Mouse (Mus musculus) left cerebral cortex, adult 18-20 months (tissue): ENCODE measurements around the gene Nebl. TPM values are rescaled to one million over a fixed set of nuclear protein-coding genes. Genes with fewer than 3 reads are reported as not detected.

Experiments used
- DNase-seq, 2 experiments: peaks; one replicate each; pipeline ENCODE4 v3.0.0; 2021 to 2022; ENCODE audit warnings: low spot score in 2 of 2, mixed read lengths in 1 of 2
- total RNA-seq, 2 experiments: library from RNA; stranded (reverse); gene quantifications; 2 replicates each; pipeline ENCODE4 v1.2.3; 2021

Gene Nebl
- total RNA-seq, 2 experiments from 2014 or later = 79.4 to 79.9 TPM

DNA sequence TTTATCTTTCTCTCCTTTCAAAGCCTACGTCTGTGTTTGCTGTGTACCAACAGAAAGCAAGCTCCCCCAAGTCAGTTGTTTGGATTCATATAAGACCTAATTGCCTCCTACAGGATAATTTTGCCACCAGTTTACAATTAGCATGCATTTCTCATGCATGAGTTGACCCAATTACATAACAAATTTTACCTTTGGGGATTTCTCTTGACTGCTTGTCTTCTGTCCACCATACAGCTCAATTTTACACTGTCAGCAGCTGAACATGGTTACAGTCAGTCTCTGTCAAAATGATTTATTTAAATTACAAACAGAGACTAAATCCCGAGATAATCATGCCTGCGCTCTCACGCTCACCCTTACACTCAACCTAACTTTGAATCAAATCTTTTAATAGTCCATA lies 206.1 kb downstream of the Nebl start:
- DNase-seq = no peak

DNA sequence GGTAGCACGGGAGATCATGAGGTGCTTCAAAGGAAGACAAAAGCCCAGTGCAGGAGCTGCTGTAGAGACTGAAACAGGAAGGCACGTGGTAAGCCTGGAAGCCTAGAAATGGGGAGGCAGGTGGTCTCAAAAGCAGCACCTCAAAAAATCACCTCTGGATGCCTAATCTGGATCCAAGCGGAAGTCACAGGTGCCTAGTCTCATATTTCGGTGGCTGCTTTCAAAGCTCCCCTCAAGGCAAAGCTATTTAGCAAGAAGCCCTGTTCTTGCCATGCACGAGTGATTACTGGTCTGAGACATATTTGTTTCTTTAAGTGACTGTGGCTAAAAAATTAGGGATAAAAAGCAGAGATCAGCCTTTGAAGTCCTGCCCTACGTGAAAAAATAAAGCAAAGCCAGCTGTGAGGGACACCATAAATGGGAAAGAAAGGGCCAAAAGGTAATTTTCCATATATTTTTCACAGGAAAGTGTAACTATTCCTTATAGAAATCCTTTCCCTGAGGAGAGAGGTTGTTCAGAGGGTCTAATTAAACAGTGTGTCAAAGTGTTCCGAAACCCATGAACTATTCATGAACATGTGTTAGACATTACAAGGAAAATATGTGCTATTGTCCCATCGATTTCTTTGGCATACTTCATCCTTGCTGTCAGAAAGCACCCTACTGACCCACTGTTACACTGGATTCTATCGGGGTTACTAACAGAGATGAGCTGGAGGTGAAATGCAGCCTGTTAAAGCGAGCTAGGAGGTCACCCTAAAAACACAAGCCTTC lies 206.9 kb downstream of the Nebl start:
- no peak for DNase-seq

DNA sequence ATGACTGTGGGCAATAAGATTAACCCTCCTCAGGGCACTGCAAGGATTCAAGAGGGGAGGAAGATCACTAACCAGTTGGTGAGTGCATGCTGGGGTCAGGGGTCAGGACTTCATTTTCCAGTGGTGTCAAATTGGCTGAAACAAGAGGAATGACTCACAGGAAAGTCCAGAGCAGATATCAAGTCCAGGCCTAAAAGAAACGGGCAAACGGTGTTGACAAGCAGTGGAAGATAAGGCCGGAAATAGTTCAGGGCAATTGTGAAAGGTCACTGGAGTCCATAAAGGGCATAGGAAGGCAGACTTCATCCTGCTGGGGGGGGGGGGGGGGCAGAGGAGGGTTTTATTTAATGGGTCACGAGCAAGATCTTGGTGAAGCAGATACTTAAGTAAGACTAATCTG lies 207.5 kb downstream of the Nebl start:
- no peak for DNase-seq

DNA sequence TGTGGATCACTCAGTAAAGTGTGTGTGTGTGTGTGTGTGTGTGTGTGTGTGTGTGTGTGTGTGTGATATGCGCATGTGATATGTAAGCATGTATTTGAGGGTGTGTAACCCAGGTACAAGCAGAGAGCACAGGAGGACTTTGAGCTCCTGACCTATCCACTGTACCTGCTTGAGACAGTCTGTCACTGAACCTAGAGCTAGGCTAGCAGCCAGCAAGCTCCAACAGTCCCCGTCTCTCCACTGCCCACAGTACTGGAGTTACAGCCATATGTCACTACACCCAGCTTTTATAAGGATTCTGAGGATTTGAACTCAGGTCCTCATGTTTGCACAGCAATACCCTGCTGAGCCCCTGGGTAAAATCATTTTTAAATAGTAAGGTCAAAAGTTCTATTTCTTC lies 215.6 kb downstream of the Nebl start:
- DNase-seq = no peak

DNA sequence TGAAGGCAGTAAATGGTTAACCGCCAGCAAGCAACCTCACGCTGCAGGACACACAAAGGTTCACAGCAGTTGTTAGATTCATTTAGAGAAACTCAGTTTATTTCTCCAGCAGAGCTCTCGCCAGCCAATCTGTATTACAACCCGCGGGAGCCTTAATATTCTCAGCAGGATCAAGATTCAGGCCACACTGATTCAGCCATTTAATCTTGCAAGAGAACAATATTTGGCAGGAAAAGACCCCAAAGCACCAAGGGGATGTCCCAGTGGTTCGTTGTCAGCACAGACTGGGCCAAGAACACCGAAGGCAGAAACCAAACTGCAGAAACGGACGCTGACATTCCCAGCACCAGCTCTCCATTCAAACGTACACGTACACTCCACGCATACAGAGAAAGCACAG lies 216.5 kb downstream of the Nebl start:
- no peak for DNase-seq

DNA sequence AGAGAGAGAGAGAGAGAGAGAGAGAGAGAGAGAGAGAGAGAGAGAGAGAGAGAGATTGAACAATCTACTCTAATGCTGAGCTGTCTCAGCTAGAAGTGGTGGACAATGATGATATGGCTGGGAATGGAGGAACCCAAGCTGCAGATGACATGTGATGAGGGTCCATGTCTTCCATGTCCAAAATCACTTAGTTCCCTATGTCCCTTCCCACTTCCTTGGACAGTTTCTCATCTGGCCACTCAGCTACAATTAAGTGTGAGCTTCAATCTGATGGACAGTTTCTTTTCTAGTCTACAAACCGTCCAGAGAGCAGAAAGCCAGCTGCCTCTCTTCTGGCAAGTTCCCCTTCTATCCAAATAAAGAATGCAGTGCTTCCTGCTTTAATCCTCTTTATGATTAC lies 221.3 kb downstream of the Nebl start:
- no peak for DNase-seq

DNA sequence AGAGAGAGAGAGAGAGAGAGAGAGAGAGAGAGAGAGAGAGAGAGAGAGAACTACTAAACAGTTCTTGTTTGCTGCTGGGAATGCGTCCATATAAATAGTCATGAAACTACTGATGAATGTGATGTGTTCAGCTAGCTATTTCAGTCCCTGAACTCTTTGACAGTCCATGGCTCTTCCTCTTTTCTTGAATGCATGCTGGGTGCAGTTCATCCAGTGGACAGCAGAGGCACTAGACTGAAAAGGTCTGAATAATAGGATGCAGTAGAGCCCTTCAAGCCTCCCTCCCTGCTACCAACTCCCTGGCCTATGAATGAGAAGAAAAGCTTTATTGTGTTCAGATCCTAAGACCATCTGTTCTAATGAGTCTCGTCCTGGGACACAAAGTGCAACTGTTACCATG lies 223.9 kb downstream of the Nebl start:
- DNase-seq = no peak

DNA sequence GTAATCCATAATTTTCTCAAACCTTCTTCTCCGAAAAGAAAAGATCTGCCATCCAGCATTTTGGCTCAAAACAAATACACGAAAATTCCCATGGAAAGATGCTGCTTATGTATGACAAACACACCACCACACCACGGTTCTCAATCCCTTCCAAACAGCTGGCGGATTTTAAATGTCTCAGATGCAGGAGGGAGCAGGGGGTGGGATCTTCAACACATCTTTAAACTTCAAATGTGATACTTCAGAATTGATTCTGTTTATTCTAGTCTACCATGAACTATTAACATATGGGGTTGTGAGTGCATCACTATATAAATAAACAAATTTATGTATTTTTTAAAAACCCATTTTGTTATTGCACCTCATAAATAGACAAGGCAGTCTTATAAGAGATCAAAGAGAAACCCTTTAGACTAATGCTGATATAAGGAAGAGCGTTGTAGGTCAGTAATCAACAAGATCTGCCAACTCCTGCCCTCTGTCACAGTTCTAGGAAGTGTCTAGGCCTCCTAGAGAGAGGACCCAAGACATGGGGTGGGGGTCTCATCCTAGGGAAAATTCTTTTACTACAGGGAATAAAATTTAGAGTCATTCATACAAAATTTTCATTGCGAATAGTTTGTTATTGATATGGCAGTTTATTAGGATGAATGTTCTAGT lies 227.0 kb downstream of the Nebl start:
- DNase-seq = no peak

DNA sequence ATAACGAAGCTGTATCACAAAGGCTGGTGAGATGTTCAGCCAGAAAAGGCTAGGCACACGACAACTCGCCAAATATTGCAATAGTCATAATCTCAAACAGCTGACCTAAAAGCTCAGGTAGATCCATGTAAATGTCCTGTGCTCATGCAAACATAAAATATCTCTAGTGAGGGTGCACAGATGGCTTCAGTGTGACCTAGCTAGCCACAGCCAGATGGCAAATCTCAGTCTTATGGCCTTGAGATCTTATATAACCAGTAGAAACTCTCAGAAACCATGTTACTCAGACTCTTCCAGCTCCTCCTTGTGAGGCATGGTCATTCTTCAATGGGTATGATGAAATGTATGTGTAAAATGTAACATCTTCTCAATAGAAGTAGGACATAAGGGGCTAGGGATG lies 230.2 kb downstream of the Nebl start:
- DNase-seq = no peak

DNA sequence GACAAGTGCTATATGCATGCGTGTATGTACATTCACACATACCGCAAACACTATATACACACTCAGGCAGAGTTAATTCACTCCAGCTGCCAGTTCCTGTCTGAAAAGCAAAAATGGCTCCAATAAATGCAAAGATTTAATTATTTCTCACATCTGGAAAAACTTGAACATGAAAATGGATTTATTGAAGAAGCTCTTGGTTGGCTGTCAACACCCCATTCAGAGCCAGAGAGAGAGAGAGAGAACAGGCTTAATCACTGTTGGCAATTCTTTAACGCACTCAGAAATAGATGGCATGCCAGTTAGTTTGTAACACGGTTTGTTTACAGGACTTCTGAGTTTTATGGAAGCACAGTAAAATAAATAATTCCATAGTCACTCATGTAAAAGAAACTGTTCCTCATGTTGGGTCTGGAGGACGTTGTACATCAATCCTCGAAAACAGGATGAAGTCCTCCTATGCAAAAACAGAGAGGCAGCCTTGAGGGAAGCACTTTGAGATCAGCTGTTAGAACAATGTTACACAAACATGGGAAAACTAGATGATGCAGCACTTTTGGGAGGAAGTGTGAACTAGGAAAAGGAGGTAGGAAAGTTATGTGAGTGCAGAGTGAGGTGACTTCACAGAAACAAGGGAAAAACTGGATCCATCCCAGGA lies 265.6 kb downstream of the Nebl start:
- DNase-seq = no peak

DNA sequence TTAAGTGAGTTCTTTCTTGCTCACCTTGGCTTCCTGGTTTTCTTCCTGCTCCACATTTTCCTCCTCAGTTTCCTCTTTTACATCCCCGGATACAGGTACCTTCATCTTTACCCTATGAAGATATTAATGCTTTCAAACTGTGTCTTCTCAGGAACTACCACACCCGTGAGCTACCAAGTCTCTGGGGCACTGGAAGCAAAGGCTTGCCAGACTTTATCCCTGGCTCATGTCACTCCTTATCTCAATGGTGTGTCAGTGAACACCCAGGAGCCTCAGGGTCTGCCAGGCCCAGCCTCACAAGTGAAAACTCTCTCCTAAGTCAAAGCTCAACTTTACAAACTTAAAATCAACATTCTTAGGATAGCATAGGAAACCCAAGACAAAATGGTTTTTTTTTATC lies 270.8 kb downstream of the Nebl start:
- DNase-seq = no peak

DNA sequence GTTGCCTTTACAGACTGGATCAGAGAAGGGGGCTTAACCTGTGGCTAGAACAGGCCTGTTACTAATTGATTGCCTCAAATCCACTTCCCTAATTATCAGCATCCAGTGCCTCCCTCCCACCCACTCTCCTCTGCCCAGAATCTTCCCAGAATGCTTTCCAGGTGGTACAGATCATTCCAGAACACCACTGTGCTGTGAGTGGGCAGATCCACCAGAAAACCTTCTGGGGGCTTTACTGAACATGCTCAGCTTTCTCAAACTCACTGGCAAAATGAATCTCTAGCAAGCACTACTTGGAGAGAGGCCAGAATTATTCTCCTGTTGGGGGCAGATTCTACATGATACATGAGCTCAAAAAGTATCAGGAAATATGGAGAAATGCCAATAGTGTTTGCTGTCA lies 277.6 kb downstream of the Nebl start:
- no peak for DNase-seq

DNA sequence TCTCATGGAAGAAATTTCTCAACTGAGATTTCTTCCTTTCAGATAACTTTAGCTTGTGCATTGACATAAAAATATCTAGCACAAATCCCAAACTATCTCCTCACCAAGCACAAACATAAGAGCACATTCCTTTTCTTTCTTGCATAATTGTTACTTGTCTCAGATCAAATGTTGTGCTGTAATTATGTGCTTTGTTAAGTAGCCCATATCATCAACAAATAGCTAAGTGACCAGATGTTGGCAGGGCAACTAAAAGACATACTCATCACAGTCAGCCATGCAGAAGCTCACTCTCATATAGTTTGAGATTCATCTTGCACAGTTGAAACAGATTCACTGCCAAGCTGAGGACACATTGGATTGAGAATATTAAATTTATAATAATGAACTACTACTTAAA lies 282.9 kb downstream of the Nebl start:
- DNase-seq = no peak

DNA sequence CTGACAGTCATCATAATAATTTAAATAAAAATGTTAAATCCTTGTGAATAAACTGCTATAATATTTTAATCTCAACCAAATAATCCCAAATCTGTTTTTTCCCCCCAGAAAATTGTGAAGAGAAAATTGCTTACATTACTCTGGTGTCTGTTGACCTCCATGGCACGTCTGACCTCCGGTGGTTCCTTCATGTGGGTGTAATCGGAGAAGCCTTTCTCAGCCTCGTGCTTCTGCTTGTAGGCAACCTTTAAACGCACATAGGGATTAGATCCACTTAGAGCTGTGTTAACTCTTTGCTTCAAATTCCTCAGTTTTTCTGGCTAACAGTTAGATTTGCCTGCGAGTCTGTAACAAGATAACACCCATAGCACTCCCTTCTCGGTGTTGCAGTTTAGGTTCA lies 287.7 kb downstream of the Nebl start:
- DNase-seq = no peak

DNA sequence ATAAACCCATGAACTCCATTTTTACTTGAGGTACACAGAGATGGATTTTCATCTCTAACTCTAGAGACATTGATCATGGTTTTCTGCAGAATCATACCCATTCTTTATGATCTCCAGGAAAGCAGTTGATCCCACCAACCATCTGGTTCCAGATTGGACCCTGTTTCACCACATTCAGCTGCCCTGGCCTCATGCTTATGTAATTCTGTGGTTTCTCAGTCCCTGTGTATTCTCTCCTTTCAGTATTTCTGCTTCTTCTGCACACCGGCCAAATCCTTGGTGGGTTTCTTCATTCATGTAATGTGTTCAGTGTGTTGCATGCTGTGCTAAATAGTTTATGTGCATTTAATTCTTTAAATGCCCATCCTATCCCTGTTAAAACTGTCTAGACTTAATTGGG lies 292.9 kb downstream of the Nebl start:
- no peak for DNase-seq

DNA sequence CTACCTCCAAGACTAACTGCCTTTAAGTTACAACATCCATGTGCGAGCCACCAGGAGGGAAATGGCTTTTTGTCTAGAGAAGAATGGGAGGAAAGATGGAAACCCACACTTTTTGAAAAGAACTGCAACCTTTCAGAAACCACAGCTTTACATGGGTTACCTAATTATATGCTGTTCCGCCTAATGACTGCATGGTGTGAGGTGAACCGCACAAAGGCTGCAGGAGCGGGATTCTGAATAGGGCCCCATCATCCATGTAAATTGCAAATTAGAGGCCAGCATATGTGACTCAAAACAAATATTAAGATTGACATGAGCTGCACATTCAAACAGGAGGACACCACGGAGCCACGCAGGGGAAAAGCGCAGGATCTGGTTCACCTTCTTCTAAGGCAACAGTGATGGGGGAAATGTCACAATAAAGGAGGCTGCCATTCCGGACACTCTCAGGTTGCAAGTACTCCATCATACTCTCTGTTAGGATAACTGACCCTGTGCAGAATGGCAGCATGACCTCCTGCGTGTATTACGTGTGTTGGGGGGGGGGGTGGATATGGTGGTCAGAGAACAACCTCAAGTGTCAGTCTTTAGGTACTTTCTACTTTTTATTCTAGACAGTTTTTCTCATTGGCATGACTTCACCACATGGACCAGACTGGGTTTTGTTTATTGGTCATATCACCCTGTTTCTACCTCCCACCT lies 294.4 kb downstream of the Nebl start:
- no peak for DNase-seq

DNA sequence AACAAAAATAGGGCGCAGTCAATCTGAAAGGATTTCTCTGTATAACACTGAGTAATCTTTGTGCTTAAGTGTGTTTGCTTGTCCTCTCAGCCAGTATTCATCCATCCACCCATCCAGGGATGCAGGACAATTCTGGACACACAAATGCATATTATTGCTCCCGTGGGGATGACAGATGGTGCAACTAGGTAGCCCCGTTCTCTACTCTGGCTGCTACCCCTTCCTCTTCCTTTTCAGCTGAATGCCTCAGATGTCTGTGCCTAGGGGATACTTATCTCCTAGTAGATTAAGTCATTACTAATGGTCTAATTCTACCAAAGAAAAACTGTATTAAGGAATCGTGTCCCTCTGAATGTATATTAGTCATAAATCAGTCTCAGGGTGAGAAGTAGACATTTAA lies 296.0 kb downstream of the Nebl start:
- no peak for DNase-seq

DNA sequence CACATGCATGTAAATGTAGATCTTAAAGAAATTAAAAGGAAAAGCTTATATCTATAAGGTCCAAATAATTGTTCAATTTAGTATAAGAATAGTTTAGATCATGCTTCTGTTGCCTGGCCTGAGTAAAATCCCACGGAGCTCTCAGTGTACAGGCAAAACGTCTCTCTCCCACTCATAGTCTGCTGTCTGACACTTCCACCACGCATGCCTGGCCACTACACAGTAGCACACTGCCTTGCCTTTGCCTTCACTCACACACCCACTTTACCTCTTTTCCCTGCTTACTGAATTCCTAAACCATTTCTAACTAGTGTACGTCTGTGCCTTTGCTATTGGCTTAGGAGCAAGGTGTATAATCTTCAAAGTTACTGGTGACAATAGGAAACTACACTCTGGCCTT lies 302.2 kb downstream of the Nebl start:
- peak in 1 of 2 experiments; percentile 17 for DNase-seq

DNA sequence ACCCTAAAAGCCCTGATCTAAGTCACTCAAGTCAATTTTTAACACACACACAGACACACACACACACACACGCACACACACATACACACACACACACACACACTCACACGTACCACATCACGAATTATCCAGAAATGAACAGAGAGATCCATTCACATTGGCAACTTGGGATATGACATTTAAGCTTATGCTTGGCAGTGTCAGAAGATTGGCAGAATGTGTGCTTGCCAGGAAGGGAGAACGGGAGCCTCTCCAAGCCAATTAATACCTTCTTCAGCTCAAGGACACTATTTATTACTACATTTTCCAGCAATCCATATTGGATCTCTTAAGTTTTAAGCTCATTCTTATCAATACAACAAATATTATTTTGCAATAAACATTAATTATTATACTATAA lies 303.1 kb downstream of the Nebl start:
- DNase-seq = no peak

DNA sequence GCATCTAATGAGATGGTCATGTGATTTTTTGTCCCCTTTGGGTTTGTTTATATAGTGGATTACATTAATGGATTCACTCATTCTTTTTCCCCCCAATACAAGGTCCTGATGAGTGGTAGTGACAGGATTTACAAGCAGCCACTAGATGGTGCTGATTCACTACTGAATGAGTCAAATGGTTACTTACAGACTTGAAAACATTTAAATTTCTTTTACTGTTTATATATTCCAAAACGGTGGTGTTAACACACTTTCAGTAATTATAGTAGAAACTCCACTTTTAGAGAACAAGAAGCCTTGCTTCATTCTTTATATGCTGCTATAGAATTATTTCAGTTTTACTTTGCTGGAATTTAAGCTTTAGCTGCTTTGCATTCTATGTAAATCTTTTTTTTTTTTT lies 308.3 kb downstream of the Nebl start:
- peak; percentile 28 to 49 for DNase-seq

DNA sequence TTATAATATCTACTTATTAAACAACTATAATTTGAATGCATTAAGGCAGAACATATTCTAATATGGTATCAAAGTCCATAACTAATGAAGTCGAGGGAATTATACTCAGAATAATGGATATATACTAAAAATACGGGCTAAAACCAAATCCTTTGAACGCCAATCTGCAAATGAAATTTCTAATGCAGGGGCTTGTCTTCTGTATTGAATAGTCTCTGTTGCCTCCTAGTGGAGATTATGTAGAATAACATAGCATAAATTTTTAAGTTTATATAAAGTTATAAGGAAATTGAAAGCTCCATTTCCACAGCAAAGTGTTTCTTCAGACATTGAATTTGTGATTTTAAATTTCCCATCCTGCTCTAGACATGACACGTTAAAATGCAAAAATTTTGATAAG lies 315.9 kb downstream of the Nebl start:
- no peak for DNase-seq

DNA sequence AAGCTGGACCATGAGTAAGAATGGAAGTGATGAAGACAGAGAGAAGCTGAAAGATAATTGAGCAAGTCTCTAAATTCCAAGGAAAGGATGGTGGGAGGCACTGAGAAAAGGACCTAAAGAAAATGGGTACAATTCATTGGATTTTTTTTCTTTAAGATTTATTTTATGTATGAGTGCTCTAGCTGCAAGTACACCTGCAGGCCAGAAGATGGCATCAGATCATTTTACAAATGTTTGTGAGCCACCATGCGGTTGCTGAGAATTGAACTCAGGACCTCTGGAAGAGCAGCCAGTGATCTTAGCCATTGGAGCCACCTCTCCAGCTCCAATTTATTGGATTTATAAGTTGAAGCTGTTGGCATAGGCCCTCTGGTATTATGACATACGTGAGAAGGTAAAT lies 316.9 kb downstream of the Nebl start:
- DNase-seq = no peak
